Mouse (Mus musculus) megakaryocyte progenitor cell, adult 5-6 weeks (primary cell): ENCODE measurements around the gene Dock10. TPM values are rescaled to one million over a fixed set of nuclear protein-coding genes. Genes with fewer than 3 reads are reported as not detected.

Source experiments
- ATAC-seq: replicated peaks from 2 replicates; pipeline ENCODE4 v1.8.0; 2016; ENCODE audit warnings: mild to moderate bottlenecking, moderate TSS enrichment, inconsistent platforms; ENCODE audit not compliant: poor library complexity
- total RNA-seq, 2 experiments: library from RNA; stranded (forward) in 1 of 2; stranded (reverse) in 1 of 2; fragments of 157-497, 149-512 nt in 1 of 2; fragments of 200-1000 nt in 1 of 2; gene quantifications; 2 replicates each; pipeline versions ENCODE4 v1.2.3 to v1.2.4; 2015 to 2017

The Dock10 gene
- total RNA-seq, 2 experiments from 2014 or later: 88.8 to 144 TPM

- ATAC-seq: no peak
These were observed 255.7 kb downstream of the Dock10 start for GRCm38 (mm10) chr1:80502456-80503165.

- ATAC-seq: no peak
These were observed 259.1 kb downstream of the Dock10 start for GRCm38 (mm10) chr1:80499264-80499663.

GRCm38 (mm10) chr1:80496360-80496759 is 262.0 kb downstream of the Dock10 start:
- ATAC-seq: no peak

GRCm38 (mm10) chr1:80483419-80483818 is 274.9 kb downstream of the Dock10 start:
- no peak for ATAC-seq

GRCm38 (mm10) chr1:80474942-80475341 is 283.4 kb downstream of the Dock10 start:
- ATAC-seq: peak; percentile 44; the same call in 1 of the 2 replicates

- ATAC-seq: no peak
These were observed 285.9 kb downstream of the Dock10 start for GRCm38 (mm10) chr1:80472395-80472794.

GRCm38 (mm10) chr1:80461348-80461747 is 297.0 kb downstream of the Dock10 start, which contains the start of gene Gm45261:
Gene Gm45261 (minus strand): TSS chr1:80461448.
- ATAC-seq: no peak

- no peak for ATAC-seq
These were observed 298.4 kb downstream of the Dock10 start for GRCm38 (mm10) chr1:80459923-80460322.

- no peak for ATAC-seq
These were observed 298.9 kb downstream of the Dock10 start for GRCm38 (mm10) chr1:80459477-80459876.

GRCm38 (mm10) chr1:80453971-80454370 is 304.4 kb downstream of the Dock10 start:
- peak; percentile 47 for ATAC-seq

GRCm38 (mm10) chr1:80451914-80452549 is 306.3 kb downstream of the Dock10 start:
- peak; percentile 90 for ATAC-seq
